Mouse (Mus musculus) forebrain, embryonic 13.5 days (tissue): ENCODE results near the gene Tacc3. TPM values are rescaled to one million over a fixed set of nuclear protein-coding genes. Genes with fewer than 3 reads are reported as not detected.

Source experiments
- ATAC-seq: fragments of 200-750 bp; cut with Nextera tagmentation; 2 replicates; pipeline ENCODE4 v1.8.0; 2017
- H3K27ac ChIP-seq: fragments of 300-500 bp; sonication (generic); 2 replicates; pipeline ENCODE4 v1.5.1; 2015; ENCODE audit warnings: inconsistent platforms, mild to moderate bottlenecking, moderate library complexity
- H3K27me3 ChIP-seq: fragments of 300-500 bp; sonication (generic); 2 replicates; pipeline ENCODE4 v1.6.1; 2015; ENCODE audit warnings: mild to moderate bottlenecking, inconsistent platforms
- H3K36me3 ChIP-seq: fragments of 300-500 bp; sonication (generic); 2 replicates; pipeline ENCODE4 v1.6.1; 2015; ENCODE audit warnings: mild to moderate bottlenecking, inconsistent platforms; ENCODE audit not compliant: poor library complexity, severe bottlenecking
- H3K4me1 ChIP-seq: fragments of 300-500 bp; sonication (generic); 2 replicates; pipeline ENCODE4 v1.6.1; 2015; ENCODE audit warnings: inconsistent platforms
- H3K4me2 ChIP-seq: fragments of 300-500 bp; sonication (generic); 2 replicates; pipeline ENCODE4 v1.6.1; 2015; ENCODE audit warnings: inconsistent platforms, mild to moderate bottlenecking, moderate library complexity
- H3K4me3 ChIP-seq: fragments of 300-500 bp; sonication (generic); 2 replicates; pipeline ENCODE4 v1.5.1; 2015; ENCODE audit warnings: mild to moderate bottlenecking, inconsistent platforms
- H3K9ac ChIP-seq: fragments of 300-500 bp; sonication (generic); 2 replicates; pipeline ENCODE4 v1.6.1; 2015; ENCODE audit warnings: mild to moderate bottlenecking, inconsistent platforms
- H3K9me3 ChIP-seq: fragments of 300-500 bp; sonication (generic); replicated peaks from 2 replicates; pipeline ENCODE4 v1.6.1; 2016; ENCODE audit warnings: inconsistent platforms
- WGBS: fragments of 180-500 bp; shearing (Covaris S2); methylation state at CpG from one replicate; pipeline ENCODE4 v1.1.7; 2015; 5-methylcytosine and 5-hydroxymethylcytosine counted together
- polyA plus RNA-seq: library from polyadenylated mRNA; unstranded; fragments of >200 nt; fragmentation: Nextera tagmentation; extraction: Ambion mirVana; gene quantifications from 2 replicates; pipeline ENCODE4 v1.2.1, GENCODE M21; 2015

The Tacc3 gene
- polyA plus RNA-seq, 1 experiment from 2014 or later = 189 TPM

- Histone ChIP-seq H3K36me3 (peaks cover 14% of the 10 kb centered on the region), H3K27me3 (no peaks in the 10 kb centered on the region), H3K4me2 (no peak overlapping the region), H3K9me3 (no peaks in the 10 kb centered on the region), H3K4me3 (no peak overlapping the region), H3K27ac (no peak overlapping the region), H3K9ac (no peak overlapping the region), H3K4me1 (peaks cover 22% of the 10 kb centered on the region)
- WGBS = 86% methylated on average over 1 of the region's 1 CpGs
- ATAC-seq = no peak
These were observed 25.4 kb upstream of the Tacc3 start for GRCm38 (mm10) chr5:33632526-33632925.

GRCm38 (mm10) chr5:33635361-33635760 is 22.6 kb upstream of the Tacc3 start:
- no peak overlapping the region for H3K4me2 ChIP-seq
- H3K9me3 ChIP-seq = no peaks in the 10 kb centered on the region
- H3K27me3 ChIP-seq = no peaks in the 10 kb centered on the region
- H3K4me1 ChIP-seq = peaks cover 3% of the 10 kb centered on the region
- H3K27ac ChIP-seq = no peak overlapping the region
- H3K4me3 ChIP-seq = no peak overlapping the region
- peaks cover 37% of the 10 kb centered on the region for H3K36me3 ChIP-seq
- ATAC-seq = no peak
- H3K9ac ChIP-seq = no peak overlapping the region
- 83% methylated on average over 3 of the region's 3 CpGs for WGBS

GRCm38 (mm10) chr5:33637606-33638350 is 20.1 kb upstream of the Tacc3 start:
- 82% methylated on average over 3 of the region's 3 CpGs for WGBS
- no peak overlapping the region for H3K9ac ChIP-seq
- no peaks in the 10 kb centered on the region for H3K9me3 ChIP-seq
- ATAC-seq = no peak
- H3K4me2 ChIP-seq = no peak overlapping the region
- peaks cover 58% of the 10 kb centered on the region for H3K36me3 ChIP-seq
- no peaks in the 10 kb centered on the region for H3K4me1 ChIP-seq
- H3K27ac ChIP-seq = no peak overlapping the region
- no peaks in the 10 kb centered on the region for H3K27me3 ChIP-seq
- no peak overlapping the region for H3K4me3 ChIP-seq

GRCm38 (mm10) chr5:33638826-33639225 is 19.1 kb upstream of the Tacc3 start:
- Histone ChIP-seq H3K9me3 (no peaks in the 10 kb centered on the region), H3K27ac (no peak overlapping the region), H3K27me3 (no peaks in the 10 kb centered on the region), H3K4me3 (no peak overlapping the region), H3K4me1 (no peaks in the 10 kb centered on the region), H3K4me2 (no peak overlapping the region), H3K9ac (no peak overlapping the region), H3K36me3 (peaks cover 68% of the 10 kb centered on the region)
- WGBS = 83% methylated on average over 4 of the region's 4 CpGs
- ATAC-seq = no peak

GRCm38 (mm10) chr5:33640652-33641051 is 17.3 kb upstream of the Tacc3 start:
- Histone ChIP-seq H3K9me3 (no peaks in the 10 kb centered on the region), H3K27ac (no peak overlapping the region), H3K36me3 (peaks cover 78% of the 10 kb centered on the region), H3K27me3 (no peaks in the 10 kb centered on the region), H3K4me3 (no peak overlapping the region), H3K4me1 (no peaks in the 10 kb centered on the region), H3K9ac (no peak overlapping the region), H3K4me2 (no peak overlapping the region)
- WGBS = 40% methylated on average over 3 of the region's 3 CpGs
- ATAC-seq = no peak

- Histone ChIP-seq H3K36me3 (peaks cover 65% of the 10 kb centered on the region), H3K4me2 (peak overlapping the region; percentile 75), H3K9ac (peak overlapping the region; percentile 86), H3K9me3 (no peaks in the 10 kb centered on the region), H3K4me3 (peak overlapping the region; percentile 86), H3K4me1 (peaks cover 30% of the 10 kb centered on the region), H3K27me3 (no peaks in the 10 kb centered on the region), H3K27ac (peak overlapping the region; percentile 97)
- WGBS = 10% methylated on average over 2 of the region's 2 CpGs
- no peak for ATAC-seq
These were observed 6.9 kb upstream of the Tacc3 start for GRCm38 (mm10) chr5:33651017-33651416.

GRCm38 (mm10) chr5:33651541-33651920 is 6.4 kb upstream of the Tacc3 start:
- ATAC-seq = peak; percentile 0; the same call in 1 of the 2 replicates
- Histone ChIP-seq H3K4me3 (peak overlapping the region; percentile 86), H3K27me3 (no peaks in the 10 kb centered on the region), H3K36me3 (peaks cover 60% of the 10 kb centered on the region), H3K4me2 (peak overlapping the region; percentile 75), H3K4me1 (peaks cover 35% of the 10 kb centered on the region), H3K9me3 (no peaks in the 10 kb centered on the region), H3K27ac (peak overlapping the region; percentile 97), H3K9ac (peak overlapping the region; percentile 86)
- WGBS = 0% methylated on average over 11 of the region's 11 CpGs

- Histone ChIP-seq H3K4me2 (peak within 1 kb of the TSS; percentile 75), H3K27ac (peak within 1 kb of the TSS; percentile 97), H3K9ac (peak within 1 kb of the TSS; percentile 86), H3K36me3 (peaks cover 54% of the 10 kb centered on the region), H3K4me1 (peaks cover 41% of the 10 kb centered on the region), H3K9me3 (no peaks in the 10 kb centered on the region), H3K27me3 (no peaks in the 10 kb centered on the region), H3K4me3 (peak within 1 kb of the TSS; percentile 86)
- under 1% methylated on average over 82 of the region's 82 CpGs for WGBS
- ATAC-seq = peak; percentile 97
These were observed 5.8 kb upstream of the Tacc3 start, which contains the start of gene Slbp for GRCm38 (mm10) chr5:33651921-33652782. TSS of gene Slbp (minus strand) at chr5:33652574.

- peaks cover 47% of the 10 kb centered on the region for H3K36me3 ChIP-seq
- peak overlapping the region; percentile 75 for H3K4me2 ChIP-seq
- H3K4me1 ChIP-seq = peaks cover 43% of the 10 kb centered on the region
- no peaks in the 10 kb centered on the region for H3K27me3 ChIP-seq
- H3K9ac ChIP-seq = peak overlapping the region; percentile 58
- peak; percentile 43 for ATAC-seq
- H3K27ac ChIP-seq = peak overlapping the region; percentile 97
- H3K4me3 ChIP-seq = peak overlapping the region; percentile 86
- WGBS = 2% methylated on average over 9 of the region's 9 CpGs
- no peaks in the 10 kb centered on the region for H3K9me3 ChIP-seq
These were observed 5.2 kb upstream of the Tacc3 start for GRCm38 (mm10) chr5:33652783-33653173.

GRCm38 (mm10) chr5:33654424-33654823 is 3.5 kb upstream of the Tacc3 start:
- Histone ChIP-seq H3K27ac (no peak overlapping the region), H3K4me2 (no peak overlapping the region), H3K9me3 (no peaks in the 10 kb centered on the region), H3K4me3 (no peak overlapping the region), H3K36me3 (peaks cover 35% of the 10 kb centered on the region), H3K4me1 (peaks cover 52% of the 10 kb centered on the region), H3K27me3 (no peaks in the 10 kb centered on the region), H3K9ac (no peak overlapping the region)
- ATAC-seq = no peak
- 93% methylated on average over 13 of the region's 13 CpGs for WGBS

GRCm38 (mm10) chr5:33655251-33655840 is 2.6 kb upstream of the Tacc3 start:
- 93% methylated on average over 10 of the region's 10 CpGs for WGBS
- Histone ChIP-seq H3K4me1 (peaks cover 53% of the 10 kb centered on the region), H3K27ac (no peak overlapping the region), H3K27me3 (no peaks in the 10 kb centered on the region), H3K9me3 (no peaks in the 10 kb centered on the region), H3K4me2 (no peak overlapping the region), H3K9ac (peak overlapping the region; percentile 83), H3K4me3 (0 out of 2 replicates have a peak overlapping the region, but pooled peaks have one; percentile 0), H3K36me3 (peaks cover 27% of the 10 kb centered on the region)
- ATAC-seq = no peak

GRCm38 (mm10) chr5:33656739-33657138 is 1.2 kb upstream of the Tacc3 start:
- Histone ChIP-seq H3K36me3 (peaks cover 38% of the 10 kb centered on the region), H3K27ac (peak overlapping the region; percentile 93; the same call in 1 of the 2 replicates), H3K9ac (peak overlapping the region; percentile 83), H3K9me3 (no peaks in the 10 kb centered on the region), H3K4me2 (peak overlapping the region; percentile 98), H3K27me3 (no peaks in the 10 kb centered on the region), H3K4me1 (peaks cover 46% of the 10 kb centered on the region), H3K4me3 (peak overlapping the region; percentile 74)
- WGBS = 27% methylated on average over 1 of the region's 1 CpGs
- no peak for ATAC-seq
